Mouse (Mus musculus): ENCODE results near the gene Aknad1. TPM values are rescaled to one million over a fixed set of nuclear protein-coding genes. Genes with fewer than 3 reads are reported as not detected.
A peak's percentile ranks its signal among the peaks of the same experiment; 100 is the strongest.

Gene Aknad1
- polyA plus RNA-seq, 1 experiment from 2014 or later = 0.11 TPM

- H3K9ac ChIP-seq (replicated peaks; ENCODE audit: low read length) = no peak overlapping the region
- peaks cover 3% of the 10 kb centered on the region; the same call in 1 of the 2 replicates for H3K4me1 ChIP-seq (ENCODE audit: insufficient read depth, low read length)
- H3K36me3 ChIP-seq (ENCODE audit: insufficient read depth, low read length) = 0 out of 2 replicates have a peak, but pooled peaks cover 19% of the 10 kb centered on the region
- no peaks in the 10 kb centered on the region for H3K9me3 ChIP-seq (ENCODE audit: low read length)
- no peak overlapping the region for H3K4me3 ChIP-seq (ENCODE audit: low read length)
- ATAC-seq (ENCODE audit: low FRiP score, low TSS enrichment) = no peak
- H3K27me3 ChIP-seq (ENCODE audit: insufficient read depth, low read length) = no peaks in the 10 kb centered on the region
- no peak overlapping the region for H3K27ac ChIP-seq (ENCODE audit: low read length)
- H3K4me2 ChIP-seq (replicated peaks; ENCODE audit: low read depth, low read length) = no peak overlapping the region
Measured at GRCm38 (mm10) chr3:108792420-108792819, 53.0 kb downstream of the Aknad1 start.

- 74% methylated on average over 9 of the region's 9 CpGs for WGBS
- Histone ChIP-seq H3K4me1 (ENCODE audit: insufficient read depth, low read length) (no peaks in the 10 kb centered on the region), H3K27ac (ENCODE audit: low read length) (no peak overlapping the region), H3K9me3 (ENCODE audit: low read length) (no peaks in the 10 kb centered on the region), H3K4me3 (ENCODE audit: low read length) (no peak overlapping the region), H3K27me3 (ENCODE audit: insufficient read depth, low read length) (no peaks in the 10 kb centered on the region), H3K36me3 (ENCODE audit: insufficient read depth, low read length) (peaks cover 32% of the 10 kb centered on the region), H3K4me2 (replicated peaks; ENCODE audit: low read depth, low read length) (no peak overlapping the region), H3K9ac (replicated peaks; ENCODE audit: low read length) (no peak overlapping the region)
- ATAC-seq (ENCODE audit: low FRiP score, low TSS enrichment) = no peak
Measured at GRCm38 (mm10) chr3:108794780-108795179, 55.3 kb downstream of the Aknad1 start.

- Histone ChIP-seq H3K4me1 (ENCODE audit: insufficient read depth, low read length) (no peaks in the 10 kb centered on the region), H3K36me3 (ENCODE audit: insufficient read depth, low read length) (peaks cover 39% of the 10 kb centered on the region), H3K9me3 (ENCODE audit: low read length) (no peaks in the 10 kb centered on the region), H3K9ac (replicated peaks; ENCODE audit: low read length) (no peak overlapping the region), H3K4me2 (replicated peaks; ENCODE audit: low read depth, low read length) (no peak overlapping the region), H3K4me3 (ENCODE audit: low read length) (no peak overlapping the region), H3K27ac (ENCODE audit: low read length) (no peak overlapping the region), H3K27me3 (ENCODE audit: insufficient read depth, low read length) (no peaks in the 10 kb centered on the region)
- 88% methylated on average over 7 of the region's 7 CpGs for WGBS
- no peak for ATAC-seq (ENCODE audit: low FRiP score, low TSS enrichment)
Measured at GRCm38 (mm10) chr3:108795554-108796299, 56.3 kb downstream of the Aknad1 start.

- no peaks in the 10 kb centered on the region for H3K9me3 ChIP-seq (ENCODE audit: low read length)
- no peak overlapping the region for H3K9ac ChIP-seq (replicated peaks; ENCODE audit: low read length)
- H3K4me3 ChIP-seq (ENCODE audit: low read length) = no peak overlapping the region
- H3K4me1 ChIP-seq (ENCODE audit: insufficient read depth, low read length) = no peaks in the 10 kb centered on the region
- H3K27me3 ChIP-seq (ENCODE audit: insufficient read depth, low read length) = no peaks in the 10 kb centered on the region
- peaks cover 36% of the 10 kb centered on the region for H3K36me3 ChIP-seq (ENCODE audit: insufficient read depth, low read length)
- no peak for ATAC-seq (ENCODE audit: low FRiP score, low TSS enrichment)
- WGBS = 84% methylated on average over 4 of the region's 4 CpGs
- H3K27ac ChIP-seq (ENCODE audit: low read length) = no peak overlapping the region
- H3K4me2 ChIP-seq (replicated peaks; ENCODE audit: low read depth, low read length) = no peak overlapping the region
Measured at GRCm38 (mm10) chr3:108796386-108796785, 56.9 kb downstream of the Aknad1 start.

GRCm38 (mm10) chr3:108797723-108798122 lies 58.3 kb downstream of the Aknad1 start:
- H3K36me3 ChIP-seq (ENCODE audit: insufficient read depth, low read length) = peaks cover 43% of the 10 kb centered on the region
- no peak for ATAC-seq (ENCODE audit: low FRiP score, low TSS enrichment)
- no peak overlapping the region for H3K4me3 ChIP-seq (ENCODE audit: low read length)
- H3K9ac ChIP-seq (replicated peaks; ENCODE audit: low read length) = no peak overlapping the region
- H3K9me3 ChIP-seq (ENCODE audit: low read length) = no peaks in the 10 kb centered on the region
- no peaks in the 10 kb centered on the region for H3K27me3 ChIP-seq (ENCODE audit: insufficient read depth, low read length)
- no peaks in the 10 kb centered on the region for H3K4me1 ChIP-seq (ENCODE audit: insufficient read depth, low read length)
- no peak overlapping the region for H3K27ac ChIP-seq (ENCODE audit: low read length)
- WGBS = 93% methylated on average over 6 of the region's 6 CpGs
- no peak overlapping the region for H3K4me2 ChIP-seq (replicated peaks; ENCODE audit: low read depth, low read length)

GRCm38 (mm10) chr3:108798375-108798774 lies 58.9 kb downstream of the Aknad1 start:
- no peak overlapping the region for H3K9ac ChIP-seq (replicated peaks; ENCODE audit: low read length)
- no peak for ATAC-seq (ENCODE audit: low FRiP score, low TSS enrichment)
- no peak overlapping the region for H3K27ac ChIP-seq (ENCODE audit: low read length)
- 84% methylated on average over 2 of the region's 2 CpGs for WGBS
- no peaks in the 10 kb centered on the region for H3K9me3 ChIP-seq (ENCODE audit: low read length)
- no peak overlapping the region for H3K4me2 ChIP-seq (replicated peaks; ENCODE audit: low read depth, low read length)
- peaks cover 50% of the 10 kb centered on the region for H3K36me3 ChIP-seq (ENCODE audit: insufficient read depth, low read length)
- no peaks in the 10 kb centered on the region for H3K27me3 ChIP-seq (ENCODE audit: insufficient read depth, low read length)
- H3K4me1 ChIP-seq (ENCODE audit: insufficient read depth, low read length) = no peaks in the 10 kb centered on the region
- H3K4me3 ChIP-seq (ENCODE audit: low read length) = no peak overlapping the region

GRCm38 (mm10) chr3:108805622-108806021 lies 66.2 kb downstream of the Aknad1 start:
- Histone ChIP-seq H3K27ac (ENCODE audit: low read length) (no peak overlapping the region), H3K9me3 (ENCODE audit: low read length) (no peaks in the 10 kb centered on the region), H3K9ac (replicated peaks; ENCODE audit: low read length) (no peak overlapping the region), H3K36me3 (ENCODE audit: insufficient read depth, low read length) (peaks cover 33% of the 10 kb centered on the region), H3K4me2 (replicated peaks; ENCODE audit: low read depth, low read length) (no peak overlapping the region), H3K4me1 (ENCODE audit: insufficient read depth, low read length) (no peaks in the 10 kb centered on the region), H3K27me3 (ENCODE audit: insufficient read depth, low read length) (no peaks in the 10 kb centered on the region), H3K4me3 (ENCODE audit: low read length) (no peak overlapping the region)
- 91% methylated on average over 5 of the region's 5 CpGs for WGBS
- ATAC-seq (ENCODE audit: low FRiP score, low TSS enrichment) = no peak

- ATAC-seq (ENCODE audit: low FRiP score, low TSS enrichment) = no peak
Measured at GRCm38 (mm10) chr3:108810747-108811263, 71.3 kb downstream of the Aknad1 start.

GRCm38 (mm10) chr3:108815631-108816030 lies 76.2 kb downstream of the Aknad1 start:
- H3K4me2 ChIP-seq (replicated peaks; ENCODE audit: low read depth, low read length) = no peak overlapping the region
- H3K4me1 ChIP-seq (ENCODE audit: insufficient read depth, low read length) = no peaks in the 10 kb centered on the region
- H3K4me3 ChIP-seq (ENCODE audit: low read length) = no peak overlapping the region
- no peak for ATAC-seq (ENCODE audit: low FRiP score, low TSS enrichment)
- H3K27ac ChIP-seq (ENCODE audit: low read length) = no peak overlapping the region
- WGBS = 66% methylated on average over 4 of the region's 4 CpGs
- H3K36me3 ChIP-seq (ENCODE audit: insufficient read depth, low read length) = 0 out of 2 replicates have a peak, but pooled peaks cover 23% of the 10 kb centered on the region
- no peak overlapping the region for H3K9ac ChIP-seq (replicated peaks; ENCODE audit: low read length)
- no peaks in the 10 kb centered on the region for H3K9me3 ChIP-seq (ENCODE audit: low read length)
- no peaks in the 10 kb centered on the region for H3K27me3 ChIP-seq (ENCODE audit: insufficient read depth, low read length)

More at GRCm38 (mm10) chr3:108810747-108811263, 71.3 kb downstream of the Aknad1 start:
- Histone ChIP-seq H3K9ac (replicated peaks; ENCODE audit: low read length) (no peak overlapping the region), H3K4me2 (replicated peaks; ENCODE audit: low read depth, low read length) (no peak overlapping the region), H3K9me3 (ENCODE audit: low read length) (no peaks in the 10 kb centered on the region), H3K4me1 (ENCODE audit: insufficient read depth, low read length) (no peaks in the 10 kb centered on the region), H3K36me3 (ENCODE audit: insufficient read depth, low read length) (peaks cover 18% of the 10 kb centered on the region; the same call in 1 of the 2 replicates), H3K27me3 (ENCODE audit: insufficient read depth, low read length) (no peaks in the 10 kb centered on the region), H3K4me3 (ENCODE audit: low read length) (no peak overlapping the region), H3K27ac (ENCODE audit: low read length) (no peak overlapping the region)
- WGBS = 74% methylated on average over 4 of the region's 4 CpGs

- no peak overlapping the region for H3K9ac ChIP-seq (replicated peaks; ENCODE audit: low read length)
- H3K27me3 ChIP-seq (ENCODE audit: insufficient read depth, low read length) = no peaks in the 10 kb centered on the region
- H3K4me1 ChIP-seq (ENCODE audit: insufficient read depth, low read length) = no peaks in the 10 kb centered on the region
- H3K36me3 ChIP-seq (ENCODE audit: insufficient read depth, low read length) = peaks cover 7% of the 10 kb centered on the region; the same call in 1 of the 2 replicates
- no peak overlapping the region for H3K27ac ChIP-seq (ENCODE audit: low read length)
- H3K4me2 ChIP-seq (replicated peaks; ENCODE audit: low read depth, low read length) = no peak overlapping the region
- no peak overlapping the region for H3K4me3 ChIP-seq (ENCODE audit: low read length)
- peak; percentile 81 for ATAC-seq (ENCODE audit: low FRiP score, low TSS enrichment)
- no peaks in the 10 kb centered on the region for H3K9me3 ChIP-seq (ENCODE audit: low read length)
- 73% methylated on average over 11 of the region's 11 CpGs for WGBS
Measured at GRCm38 (mm10) chr3:108830493-108830892, 91.0 kb downstream of the Aknad1 start.
